Mouse (Mus musculus): ENCODE measurements at regions not wholly inside any gene's neighbourhood (a gene's known extent, or its start where the extent isn't known, plus 50 kb on each side); places are given as distances from the start of the nearest gene placed in this dataset.

DNA sequence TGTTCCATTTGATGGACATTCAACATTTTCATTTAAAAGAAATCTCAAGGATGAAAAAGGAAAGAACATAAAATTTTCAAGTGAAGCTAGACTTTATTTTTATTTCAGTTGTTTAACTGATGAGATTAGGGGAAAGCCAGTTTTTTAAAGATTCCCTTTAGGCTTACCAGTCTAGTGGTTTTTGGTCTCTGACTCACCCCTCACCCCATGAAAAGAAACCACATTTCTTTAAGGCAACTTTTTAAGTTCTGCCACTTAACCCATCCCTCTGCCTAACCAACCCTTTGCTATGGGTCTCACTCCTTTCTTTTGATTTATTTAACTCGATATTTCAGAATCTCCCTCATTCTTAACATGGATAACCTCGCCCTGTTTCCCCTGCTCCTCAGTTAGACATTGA is 388.1 kb upstream of the Mef2c start:
- WGBS, result 79% methylated on average over 2 of the region's 2 CpGs
- no peaks in the 10 kb centered on the region for H3K9me3 ChIP-seq (ENCODE audit: low read length)
- H3K4me2 ChIP-seq (replicated peaks; ENCODE audit: low read depth, low read length), result no peak overlapping the region
- H3K27ac ChIP-seq (ENCODE audit: low read length), result no peak overlapping the region
- H3K36me3 ChIP-seq (ENCODE audit: insufficient read depth, low read length), result no peaks in the 10 kb centered on the region
- peaks cover 6% of the 10 kb centered on the region for H3K4me1 ChIP-seq (ENCODE audit: insufficient read depth, low read length)
- H3K27me3 ChIP-seq (ENCODE audit: insufficient read depth, low read length), result no peaks in the 10 kb centered on the region
- no peak for ATAC-seq (ENCODE audit: low FRiP score, low TSS enrichment)
- no peak overlapping the region for H3K9ac ChIP-seq (replicated peaks; ENCODE audit: low read length)
- no peak overlapping the region for H3K4me3 ChIP-seq (ENCODE audit: low read length)

DNA sequence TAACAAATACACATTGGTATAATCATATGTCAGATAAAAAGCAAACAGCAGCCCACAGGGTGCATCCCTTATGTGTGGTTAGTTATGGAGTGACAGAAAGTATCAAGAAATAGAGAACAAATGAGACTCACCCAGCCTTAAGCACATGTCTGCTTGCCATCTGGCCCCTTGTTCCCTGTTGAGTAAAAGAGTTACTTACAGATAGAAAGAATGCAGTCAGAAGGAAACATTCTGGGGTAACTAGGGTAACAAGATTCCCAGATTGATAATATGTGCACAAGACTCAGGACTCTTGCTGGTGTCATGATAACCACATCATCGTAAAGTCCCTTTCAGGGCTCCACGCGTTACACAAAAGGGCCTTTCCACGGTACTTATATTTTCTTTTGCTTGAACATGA is 383.5 kb upstream of the Mef2c start:
- WGBS, result 78% methylated on average over 4 of the region's 4 CpGs
- Histone ChIP-seq H3K36me3 (ENCODE audit: insufficient read depth, low read length) (no peaks in the 10 kb centered on the region), H3K4me1 (ENCODE audit: insufficient read depth, low read length) (no peaks in the 10 kb centered on the region), H3K27ac (ENCODE audit: low read length) (no peak overlapping the region), H3K4me2 (replicated peaks; ENCODE audit: low read depth, low read length) (no peak overlapping the region), H3K27me3 (ENCODE audit: insufficient read depth, low read length) (no peaks in the 10 kb centered on the region), H3K4me3 (ENCODE audit: low read length) (no peak overlapping the region), H3K9me3 (ENCODE audit: low read length) (no peaks in the 10 kb centered on the region), H3K9ac (replicated peaks; ENCODE audit: low read length) (no peak overlapping the region)
- no peak for ATAC-seq (ENCODE audit: low FRiP score, low TSS enrichment)

DNA sequence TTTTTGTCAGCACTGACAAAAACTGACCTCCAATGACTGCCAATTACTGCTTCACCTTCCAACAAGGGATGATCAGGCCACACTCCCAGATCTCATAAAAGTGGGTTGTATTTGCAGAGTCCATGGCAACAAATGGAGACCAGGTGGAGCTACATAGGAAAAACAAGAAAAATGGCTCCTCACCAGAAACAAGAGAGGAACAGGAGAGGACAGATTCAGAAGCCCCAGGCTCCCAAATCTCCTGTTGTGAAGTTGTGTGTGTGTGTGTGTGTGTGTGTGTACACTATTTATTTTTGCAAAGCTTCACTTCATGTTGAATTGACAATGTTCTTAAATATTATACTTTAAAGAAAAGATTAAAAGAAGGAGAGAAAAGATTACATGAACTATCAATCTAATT is 380.2 kb upstream of the Mef2c start:
- ATAC-seq (ENCODE audit: low FRiP score, low TSS enrichment), result no peak
- Histone ChIP-seq H3K4me1 (ENCODE audit: insufficient read depth, low read length) (no peaks in the 10 kb centered on the region), H3K4me2 (replicated peaks; ENCODE audit: low read depth, low read length) (no peak overlapping the region), H3K27me3 (ENCODE audit: insufficient read depth, low read length) (no peaks in the 10 kb centered on the region), H3K27ac (ENCODE audit: low read length) (no peak overlapping the region), H3K4me3 (ENCODE audit: low read length) (no peak overlapping the region), H3K9me3 (ENCODE audit: low read length) (no peaks in the 10 kb centered on the region), H3K36me3 (ENCODE audit: insufficient read depth, low read length) (no peaks in the 10 kb centered on the region), H3K9ac (replicated peaks; ENCODE audit: low read length) (no peak overlapping the region)

DNA sequence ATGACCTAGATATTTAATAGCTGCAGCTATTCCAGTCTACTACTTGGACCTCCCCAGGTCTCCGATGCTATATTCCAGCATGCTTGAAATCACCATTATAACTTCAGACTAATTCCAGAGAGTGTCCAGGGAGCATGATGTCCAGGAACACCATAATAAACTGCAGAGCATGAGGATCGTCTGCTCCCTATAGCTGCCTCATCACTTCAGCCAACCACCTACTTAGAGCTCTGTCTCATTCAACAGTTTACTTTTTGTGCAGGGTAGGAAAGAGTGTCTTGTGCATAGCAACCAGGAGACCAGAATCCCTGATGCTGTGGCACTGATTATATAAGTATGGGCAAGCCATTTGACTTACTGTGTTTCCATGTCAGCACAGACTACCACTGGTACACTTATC is 379.2 kb upstream of the Mef2c start:
- Histone ChIP-seq H3K9ac (replicated peaks; ENCODE audit: low read length) (no peak overlapping the region), H3K27me3 (ENCODE audit: insufficient read depth, low read length) (no peaks in the 10 kb centered on the region), H3K4me2 (replicated peaks; ENCODE audit: low read depth, low read length) (no peak overlapping the region), H3K9me3 (ENCODE audit: low read length) (no peaks in the 10 kb centered on the region), H3K4me1 (ENCODE audit: insufficient read depth, low read length) (no peaks in the 10 kb centered on the region), H3K4me3 (ENCODE audit: low read length) (no peak overlapping the region), H3K27ac (ENCODE audit: low read length) (no peak overlapping the region), H3K36me3 (ENCODE audit: insufficient read depth, low read length) (no peaks in the 10 kb centered on the region)
- no peak for ATAC-seq (ENCODE audit: low FRiP score, low TSS enrichment)
- WGBS, result 83% methylated on average over 2 of the region's 2 CpGs

DNA sequence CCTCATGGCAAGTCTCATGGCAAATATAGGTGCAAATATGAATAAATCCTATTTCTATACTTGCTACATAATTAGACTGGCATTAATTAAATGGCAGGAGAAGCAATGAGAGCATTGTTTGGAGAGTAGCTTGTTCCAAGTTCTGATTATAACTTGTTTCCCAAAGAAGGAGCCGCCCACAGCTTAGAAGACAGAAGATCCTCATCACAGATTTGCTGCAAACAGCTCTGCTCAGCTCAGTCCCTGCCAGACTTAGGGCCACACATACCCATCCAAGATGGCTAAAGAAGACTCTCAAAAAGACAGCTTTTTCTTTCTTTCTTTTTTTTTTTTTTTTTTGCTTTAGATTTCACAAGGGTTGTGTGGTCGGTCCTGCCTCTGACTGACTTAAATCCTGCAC is 377.4 kb upstream of the Mef2c start:
- Histone ChIP-seq H3K9ac (replicated peaks; ENCODE audit: low read length) (no peak overlapping the region), H3K4me3 (ENCODE audit: low read length) (no peak overlapping the region), H3K4me1 (ENCODE audit: insufficient read depth, low read length) (no peaks in the 10 kb centered on the region), H3K36me3 (ENCODE audit: insufficient read depth, low read length) (no peaks in the 10 kb centered on the region), H3K27me3 (ENCODE audit: insufficient read depth, low read length) (no peaks in the 10 kb centered on the region), H3K9me3 (ENCODE audit: low read length) (no peaks in the 10 kb centered on the region), H3K4me2 (replicated peaks; ENCODE audit: low read depth, low read length) (no peak overlapping the region), H3K27ac (ENCODE audit: low read length) (no peak overlapping the region)
- 91% methylated on average over 2 of the region's 2 CpGs for WGBS
- ATAC-seq (ENCODE audit: low FRiP score, low TSS enrichment), result no peak

DNA sequence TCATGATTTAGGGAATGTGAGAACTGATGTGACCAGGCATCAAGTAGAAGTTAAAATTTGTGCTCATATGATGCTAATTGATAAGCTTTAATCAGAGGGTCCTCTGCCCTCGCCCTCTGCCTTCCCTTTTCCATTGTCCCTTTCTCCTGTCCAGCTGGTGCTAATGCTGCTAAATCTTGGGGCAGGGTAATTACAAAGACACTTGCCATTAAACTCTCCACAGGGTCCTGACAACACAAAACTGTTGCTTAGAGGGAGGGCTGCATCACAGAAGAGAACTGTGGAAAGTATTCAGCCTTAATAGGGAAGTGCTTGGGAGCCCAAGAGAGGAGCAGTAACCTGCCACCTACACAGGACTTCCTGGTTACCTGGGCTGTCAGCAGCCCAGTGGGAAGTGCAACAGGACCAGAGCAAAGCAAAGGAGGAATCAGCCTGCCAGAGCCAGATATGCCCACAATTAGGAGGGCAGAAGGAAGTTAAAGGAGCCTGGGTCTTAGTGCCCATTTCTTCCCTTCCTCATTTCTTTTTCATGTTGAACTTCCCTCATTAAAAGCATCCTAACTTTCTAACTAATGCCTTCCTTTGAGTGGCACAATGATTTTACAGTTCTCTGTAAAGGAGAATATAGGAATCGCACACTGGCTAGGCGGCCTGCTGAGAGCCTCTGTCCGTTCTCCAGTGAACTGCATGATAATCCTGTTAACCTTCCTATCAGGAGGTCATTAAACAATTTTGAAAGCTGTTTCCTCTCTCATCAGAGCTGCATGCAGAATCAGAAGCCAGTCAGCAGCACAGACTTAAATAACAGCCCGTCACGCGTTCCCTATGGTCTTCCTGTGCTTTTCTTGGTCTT is 372.5 kb upstream of the Mef2c start:
- WGBS, result 65% methylated on average over 7 of the region's 7 CpGs
- H3K27ac ChIP-seq (ENCODE audit: low read length), result no peak overlapping the region
- H3K36me3 ChIP-seq (ENCODE audit: insufficient read depth, low read length), result no peaks in the 10 kb centered on the region
- H3K4me2 ChIP-seq (replicated peaks; ENCODE audit: low read depth, low read length), result no peak overlapping the region
- no peaks in the 10 kb centered on the region for H3K9me3 ChIP-seq (ENCODE audit: low read length)
- H3K9ac ChIP-seq (replicated peaks; ENCODE audit: low read length), result no peak overlapping the region
- H3K4me1 ChIP-seq (ENCODE audit: insufficient read depth, low read length), result no peaks in the 10 kb centered on the region
- no peaks in the 10 kb centered on the region for H3K27me3 ChIP-seq (ENCODE audit: insufficient read depth, low read length)
- H3K4me3 ChIP-seq (ENCODE audit: low read length), result no peak overlapping the region
- ATAC-seq (ENCODE audit: low FRiP score, low TSS enrichment), result no peak

DNA sequence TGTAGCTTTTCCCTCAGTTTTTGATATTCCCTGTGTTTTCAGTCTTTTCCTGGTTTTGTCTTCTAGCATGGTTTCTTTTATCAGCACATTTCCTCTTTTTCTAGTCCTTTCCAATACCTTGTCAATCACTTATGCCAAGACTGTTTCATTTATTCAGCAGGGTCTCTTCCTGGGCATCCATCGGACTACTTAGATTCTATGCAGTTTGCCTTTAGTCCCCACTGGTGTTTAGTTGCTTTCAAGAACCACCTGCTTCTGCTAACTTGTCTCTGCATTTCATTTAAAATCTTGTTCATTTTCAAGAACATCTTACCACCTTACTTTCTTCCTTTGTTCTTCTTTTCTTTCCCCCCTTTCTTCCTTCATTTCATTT is 371.9 kb upstream of the Mef2c start:
- no peaks in the 10 kb centered on the region for H3K9me3 ChIP-seq (ENCODE audit: low read length)
- H3K4me1 ChIP-seq (ENCODE audit: insufficient read depth, low read length), result no peaks in the 10 kb centered on the region
- H3K4me2 ChIP-seq (replicated peaks; ENCODE audit: low read depth, low read length), result no peak overlapping the region
- no peaks in the 10 kb centered on the region for H3K36me3 ChIP-seq (ENCODE audit: insufficient read depth, low read length)
- no peak overlapping the region for H3K4me3 ChIP-seq (ENCODE audit: low read length)
- 91% methylated on average over 1 of the region's 1 CpGs for WGBS
- no peak overlapping the region for H3K9ac ChIP-seq (replicated peaks; ENCODE audit: low read length)
- no peak for ATAC-seq (ENCODE audit: low FRiP score, low TSS enrichment)
- H3K27me3 ChIP-seq (ENCODE audit: insufficient read depth, low read length), result no peaks in the 10 kb centered on the region
- H3K27ac ChIP-seq (ENCODE audit: low read length), result no peak overlapping the region

DNA sequence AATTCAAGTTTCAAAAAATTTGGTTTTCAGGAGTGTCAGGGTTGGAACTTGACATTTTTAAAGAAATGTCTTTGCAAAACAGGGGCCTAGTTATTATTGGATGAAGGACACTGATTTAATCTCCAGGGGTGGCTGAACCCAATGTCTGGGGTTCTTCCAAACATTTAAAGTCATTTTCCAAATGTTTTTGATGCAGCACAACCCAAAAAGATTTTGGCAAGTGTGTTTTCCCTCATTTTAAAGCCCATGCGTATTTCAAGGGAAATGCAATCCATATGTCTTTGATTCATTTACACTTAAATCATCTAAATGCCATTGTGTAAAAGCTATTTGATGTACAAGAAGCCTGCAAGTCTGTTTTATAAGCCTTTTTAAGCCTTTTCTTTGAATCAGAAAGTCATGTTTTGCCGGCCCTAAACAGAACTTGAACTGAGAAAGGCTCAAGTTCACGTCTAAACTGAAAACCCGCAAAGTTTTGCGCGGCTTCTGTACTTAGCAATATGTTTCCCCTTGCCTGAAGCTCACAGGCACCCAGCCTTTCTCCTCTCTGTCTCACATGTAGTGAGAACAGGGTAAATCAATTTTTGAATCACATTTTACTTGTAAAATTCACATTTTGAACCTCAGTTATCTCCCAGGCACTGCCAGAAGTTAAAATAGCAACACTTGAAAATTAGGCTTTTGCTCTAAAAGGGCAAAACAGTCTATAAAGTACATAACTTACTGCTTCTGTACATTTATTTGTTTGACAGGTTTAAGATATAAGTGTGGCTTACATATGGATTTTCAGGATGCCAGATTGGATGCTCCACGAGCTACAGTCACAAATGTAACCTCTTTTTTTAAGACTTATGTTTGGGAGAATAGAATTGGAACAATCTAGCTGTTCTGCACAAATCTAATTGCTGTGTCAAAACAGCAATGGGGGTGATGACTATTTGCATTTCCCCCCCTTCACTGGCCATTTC is 370.9 kb upstream of the Mef2c start:
- no peaks in the 10 kb centered on the region for H3K36me3 ChIP-seq (ENCODE audit: insufficient read depth, low read length)
- H3K4me1 ChIP-seq (ENCODE audit: insufficient read depth, low read length), result no peaks in the 10 kb centered on the region
- no peaks in the 10 kb centered on the region for H3K27me3 ChIP-seq (ENCODE audit: insufficient read depth, low read length)
- 72% methylated on average over 7 of the region's 7 CpGs for WGBS
- H3K9me3 ChIP-seq (ENCODE audit: low read length), result no peaks in the 10 kb centered on the region
- no peak for ATAC-seq (ENCODE audit: low FRiP score, low TSS enrichment)
- H3K4me3 ChIP-seq (ENCODE audit: low read length), result no peak overlapping the region
- no peak overlapping the region for H3K27ac ChIP-seq (ENCODE audit: low read length)
- H3K4me2 ChIP-seq (replicated peaks; ENCODE audit: low read depth, low read length), result no peak overlapping the region
- H3K9ac ChIP-seq (replicated peaks; ENCODE audit: low read length), result no peak overlapping the region

DNA sequence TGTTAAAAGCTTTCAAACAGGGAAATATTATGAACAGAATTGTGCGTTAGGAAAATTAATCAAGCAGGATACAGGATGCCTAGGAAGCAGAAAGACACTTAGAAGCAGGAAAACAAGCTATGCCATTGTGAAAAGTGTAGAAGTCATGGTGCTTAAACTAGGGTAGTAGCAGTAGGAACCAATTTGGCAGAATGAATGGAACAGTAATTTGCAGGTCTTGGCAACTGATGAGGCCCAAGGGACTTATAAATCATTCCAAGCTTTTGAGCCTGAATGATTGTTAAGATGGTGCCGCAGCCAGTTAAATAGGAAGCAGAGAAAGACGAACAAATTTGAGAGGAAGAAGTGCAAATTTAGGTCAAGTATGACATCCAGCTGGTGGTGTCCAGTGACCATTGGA is 360.5 kb upstream of the Mef2c start:
- ATAC-seq (ENCODE audit: low FRiP score, low TSS enrichment), result no peak
- no peak overlapping the region for H3K9ac ChIP-seq (replicated peaks; ENCODE audit: low read length)
- WGBS, result 46% methylated on average over 3 of the region's 3 CpGs

DNA sequence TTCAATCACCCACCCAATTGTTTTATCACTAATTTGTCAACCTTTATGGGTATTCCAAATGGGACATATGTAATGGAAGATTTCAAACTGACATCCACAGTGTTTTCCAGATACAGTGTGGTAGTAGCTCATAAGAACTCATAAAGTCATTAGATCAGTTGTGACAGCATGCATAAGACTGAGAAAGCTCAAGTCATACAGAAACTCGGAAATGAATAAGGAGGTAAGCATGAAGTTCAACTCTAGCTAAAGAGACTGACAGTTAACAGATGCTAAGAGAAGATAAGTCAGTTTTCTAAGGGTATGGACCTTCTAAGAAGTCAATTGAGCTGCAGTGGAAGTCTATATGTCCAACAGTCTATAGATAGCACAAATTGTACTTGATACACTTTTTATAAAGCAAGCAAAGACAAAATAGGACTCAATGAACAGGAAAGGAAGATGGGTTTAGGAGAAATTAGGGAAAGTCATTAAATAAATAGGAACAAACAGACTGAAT is 349.2 kb upstream of the Mef2c start:
- Histone ChIP-seq H3K27me3 (ENCODE audit: insufficient read depth, low read length) (no peaks in the 10 kb centered on the region), H3K4me2 (replicated peaks; ENCODE audit: low read depth, low read length) (no peak overlapping the region), H3K27ac (ENCODE audit: low read length) (no peak overlapping the region), H3K36me3 (ENCODE audit: insufficient read depth, low read length) (no peaks in the 10 kb centered on the region), H3K9me3 (ENCODE audit: low read length) (no peaks in the 10 kb centered on the region), H3K9ac (replicated peaks; ENCODE audit: low read length) (no peak overlapping the region), H3K4me3 (ENCODE audit: low read length) (no peak overlapping the region), H3K4me1 (ENCODE audit: insufficient read depth, low read length) (no peaks in the 10 kb centered on the region)
- WGBS, result 75% methylated on average over 1 of the region's 1 CpGs
- ATAC-seq (ENCODE audit: low FRiP score, low TSS enrichment), result no peak

More for the DNA sequence above, 360.5 kb upstream of the Mef2c start:
- Histone ChIP-seq H3K4me3 (ENCODE audit: low read length) (no peak overlapping the region), H3K36me3 (ENCODE audit: insufficient read depth, low read length) (no peaks in the 10 kb centered on the region), H3K27me3 (ENCODE audit: insufficient read depth, low read length) (no peaks in the 10 kb centered on the region), H3K9me3 (ENCODE audit: low read length) (no peaks in the 10 kb centered on the region), H3K27ac (ENCODE audit: low read length) (no peak overlapping the region), H3K4me2 (replicated peaks; ENCODE audit: low read depth, low read length) (no peak overlapping the region), H3K4me1 (ENCODE audit: insufficient read depth, low read length) (no peaks in the 10 kb centered on the region)

Data from kidney, embryonic 16.5 days (tissue).